Mouse (Mus musculus): ENCODE data around the gene Zfp239.

Zfp239 gene

DNA sequence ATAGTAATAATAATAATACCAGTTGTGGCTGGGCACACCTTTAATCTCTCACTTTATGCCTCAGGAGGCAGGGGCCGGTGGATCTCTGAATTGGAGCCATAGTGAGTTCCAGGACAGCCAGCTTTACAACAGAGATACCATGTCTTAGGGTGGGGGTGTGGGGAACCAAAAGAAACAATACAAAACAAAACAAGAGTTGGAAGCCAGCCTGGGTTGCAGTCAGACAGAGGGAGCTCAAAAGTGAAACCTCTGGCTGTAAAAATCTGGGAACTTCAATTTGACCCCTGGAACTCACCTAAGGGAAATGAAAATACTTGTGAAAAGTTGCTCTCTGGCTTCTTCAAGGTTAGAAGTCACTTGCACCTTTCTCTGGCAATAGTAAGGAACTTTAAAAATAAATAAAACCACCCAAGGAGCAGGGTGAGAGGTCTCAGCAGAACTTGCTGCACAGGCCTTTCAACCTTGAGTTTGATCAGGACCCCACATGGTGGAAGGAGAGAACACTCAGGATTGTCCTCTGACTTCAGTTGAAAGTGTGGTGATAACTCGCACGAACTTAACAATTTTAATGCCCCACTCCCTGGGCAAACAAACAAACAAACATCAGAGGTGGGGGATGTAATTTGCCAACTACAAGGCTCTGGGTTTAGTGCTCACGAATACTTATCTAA, 43.5 kb downstream of the Zfp239 start:
- in situ Hi-C loops (cut with MboI, MseI) = no loop called here

GRCm38 (mm10) chr6:117906015-117906531, 44.2 kb downstream of the Zfp239 start:
- in situ Hi-C loops (cut with MboI, MseI) = no loop called here

- in situ Hi-C loops (cut with MboI, MseI) = no loop called here
These were observed 44.8 kb downstream of the Zfp239 start for GRCm38 (mm10) chr6:117906590-117907271.

DNA sequence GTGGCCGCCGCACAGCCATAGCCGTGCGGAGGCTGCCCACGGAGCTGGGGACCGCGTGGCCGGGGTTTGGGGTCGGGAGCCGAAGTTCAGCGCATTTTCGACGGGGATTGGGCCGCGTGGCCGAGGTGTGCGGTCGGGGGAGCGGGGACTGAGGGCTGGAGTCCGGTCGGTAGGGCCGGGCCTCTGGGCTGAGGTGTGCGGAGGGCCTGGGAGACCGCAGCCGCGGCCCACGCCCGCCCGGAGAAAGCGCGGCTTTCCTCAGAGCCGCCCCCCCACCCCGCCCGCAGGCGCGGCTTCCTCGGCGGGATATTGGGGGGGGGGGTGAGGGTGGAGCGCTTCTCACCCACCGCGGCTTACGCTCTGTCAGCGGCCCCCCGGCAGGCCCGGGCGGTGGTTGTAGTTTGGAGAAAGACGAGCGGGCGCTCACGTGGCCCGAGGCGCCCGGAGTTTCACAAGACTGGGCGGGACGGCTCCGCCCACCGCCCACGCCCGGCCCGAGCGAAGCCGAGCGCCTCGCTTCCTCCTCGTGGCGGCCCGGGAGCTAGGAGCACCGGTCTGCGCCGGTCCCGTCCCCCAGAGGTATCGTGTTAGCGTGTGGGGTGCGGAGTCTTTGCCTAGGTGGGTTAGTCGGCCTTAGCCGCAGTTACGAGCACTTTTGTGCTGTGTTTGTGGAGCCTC, 45.5 kb downstream of the Zfp239 start:
- in situ Hi-C loops (cut with MboI, MseI) = no loop called here

GRCm38 (mm10) chr6:117907979-117908355, 46.1 kb downstream of the Zfp239 start:
- in situ Hi-C loops (cut with MboI, MseI) = no loop called here

DNA sequence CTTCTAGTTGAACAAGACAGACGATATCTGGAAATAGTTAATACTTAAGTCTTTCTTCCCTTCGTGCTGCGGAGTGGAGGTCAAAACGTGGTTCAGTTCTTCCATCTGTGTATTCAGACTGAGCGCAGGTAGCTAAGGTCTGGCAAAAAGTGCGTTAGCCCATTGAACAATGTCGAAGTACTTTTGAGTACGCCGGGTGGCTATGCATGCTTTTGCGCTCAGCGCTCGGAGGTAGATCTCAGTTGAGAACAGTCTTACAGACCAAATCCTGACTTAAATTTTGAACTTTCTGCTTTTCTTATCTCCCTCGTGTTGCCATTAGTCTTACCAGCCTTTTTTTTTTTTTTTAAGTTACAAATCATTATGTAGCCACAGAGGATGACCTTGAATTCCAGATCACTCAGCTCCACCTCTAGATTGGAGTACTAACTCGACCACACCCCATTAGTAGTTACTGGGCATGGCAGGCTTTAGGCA, 46.6 kb downstream of the Zfp239 start:
- in situ Hi-C loops (cut with MboI, MseI) = no loop called here

DNA sequence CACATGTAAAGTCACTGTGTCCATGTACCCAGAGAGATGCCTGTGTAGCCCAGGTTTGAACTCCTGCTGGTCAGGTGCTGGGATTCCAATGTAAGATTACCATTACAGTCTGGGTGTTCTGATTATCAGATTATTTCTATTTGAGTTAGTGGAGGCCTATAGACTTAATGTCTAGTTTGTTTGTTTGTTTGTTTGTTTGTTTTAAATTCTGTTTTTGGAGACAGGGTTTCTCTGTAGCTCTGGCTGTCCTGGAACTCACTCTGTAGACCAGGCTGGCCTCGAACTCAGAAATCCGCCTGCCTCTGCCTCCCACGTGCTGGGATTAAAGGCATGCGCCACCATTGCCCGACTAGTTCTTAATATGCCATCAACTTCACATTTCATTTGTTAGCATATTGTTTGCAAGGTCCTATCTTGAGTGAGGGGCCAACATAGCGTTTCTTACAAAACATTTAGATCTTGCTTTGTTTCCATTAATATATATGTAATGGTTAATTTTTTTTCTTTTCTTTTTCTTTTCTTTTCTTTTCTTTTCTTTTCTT, 48.3 kb downstream of the Zfp239 start:
- in situ Hi-C loops (cut with MboI, MseI) = no loop called here

GRCm38 (mm10) chr6:117914541-117914940, 52.6 kb downstream of the Zfp239 start:
- in situ Hi-C loops (cut with MboI, MseI) = no loop called here

DNA sequence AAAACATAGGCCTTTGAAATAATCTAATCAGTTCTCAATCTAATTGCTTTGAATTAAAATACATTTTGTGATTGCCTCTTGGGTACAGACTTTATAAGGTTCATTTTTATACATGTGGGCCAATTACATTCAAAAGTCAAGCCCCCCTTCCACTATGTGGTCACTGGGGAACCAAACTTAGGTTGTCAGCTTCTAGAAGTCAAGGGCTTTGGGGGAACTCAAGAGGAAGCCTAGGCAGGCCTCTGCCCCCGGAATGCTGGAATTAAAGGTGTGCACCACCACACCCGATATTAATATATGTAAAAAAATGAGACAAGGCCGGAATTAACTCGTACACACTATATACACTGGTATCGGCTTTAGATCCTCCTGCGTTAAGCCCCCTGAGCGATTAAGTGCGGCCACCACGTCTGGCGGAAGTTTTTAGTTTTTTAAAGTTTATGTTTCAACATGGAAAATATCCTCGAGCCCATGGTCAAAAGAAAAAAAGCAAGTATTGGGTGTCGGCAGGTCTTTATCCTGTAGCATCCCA, 54.4 kb downstream of the Zfp239 start:
- in situ Hi-C loops (cut with MboI, MseI) = loop anchor here in 1 of 2 experiments (5.0 kb wide), 1 partner anchor 44 kb away; no protein-coding TSS in a partner anchor

GRCm38 (mm10) chr6:117916737-117917426, 55.0 kb downstream of the Zfp239 start:
- in situ Hi-C loops (cut with MboI, MseI) = loop anchor here in 1 of 2 experiments (5.0 kb wide), 1 partner anchor 45 kb away; no protein-coding TSS in a partner anchor

- in situ Hi-C loops (cut with MboI, MseI) = loop anchor here in 1 of 2 experiments (5.0 kb wide), 1 partner anchor 45 kb away; no protein-coding TSS in a partner anchor
These were observed 55.7 kb downstream of the Zfp239 start for GRCm38 (mm10) chr6:117917576-117917975.

GRCm38 (mm10) chr6:117918043-117918442, 56.1 kb downstream of the Zfp239 start:
- in situ Hi-C loops (cut with MboI, MseI) = loop anchor here in 1 of 2 experiments (5.0 kb wide), 1 partner anchor 46 kb away; no protein-coding TSS in a partner anchor

- in situ Hi-C loops (cut with MboI, MseI) = no loop called here
These were observed 59.0 kb downstream of the Zfp239 start for GRCm38 (mm10) chr6:117920659-117921640.

DNA sequence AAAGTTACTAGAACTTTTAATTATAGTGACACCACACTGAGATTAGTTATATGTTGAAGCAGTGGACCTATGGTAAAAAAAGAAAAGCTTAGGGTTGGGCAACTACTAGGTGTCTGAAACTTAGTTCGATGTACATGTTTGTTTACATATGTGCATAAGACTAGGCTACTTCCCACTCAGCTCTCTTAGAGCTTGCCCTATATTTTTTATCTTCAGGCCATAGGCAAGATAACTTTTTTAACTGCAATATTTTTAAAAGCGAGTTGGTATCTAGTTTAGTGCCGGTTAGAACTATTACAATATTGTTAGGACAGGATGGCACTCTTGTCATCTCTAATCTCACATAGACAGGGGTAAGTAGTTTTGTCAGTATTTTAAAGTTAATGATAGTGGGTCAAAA, 60.1 kb downstream of the Zfp239 start:
- in situ Hi-C loops (cut with MboI, MseI) = no loop called here

Measured in T-helper 17 cell (primary cell).